Mouse (Mus musculus): ENCODE measurements at regions not wholly inside any gene's neighbourhood (a gene's known extent, or its start where the extent isn't known, plus 50 kb on each side); places are given as distances from the start of the nearest gene placed in this dataset.
A peak's percentile ranks its signal among the peaks of the same experiment; 100 is the strongest.

DNA sequence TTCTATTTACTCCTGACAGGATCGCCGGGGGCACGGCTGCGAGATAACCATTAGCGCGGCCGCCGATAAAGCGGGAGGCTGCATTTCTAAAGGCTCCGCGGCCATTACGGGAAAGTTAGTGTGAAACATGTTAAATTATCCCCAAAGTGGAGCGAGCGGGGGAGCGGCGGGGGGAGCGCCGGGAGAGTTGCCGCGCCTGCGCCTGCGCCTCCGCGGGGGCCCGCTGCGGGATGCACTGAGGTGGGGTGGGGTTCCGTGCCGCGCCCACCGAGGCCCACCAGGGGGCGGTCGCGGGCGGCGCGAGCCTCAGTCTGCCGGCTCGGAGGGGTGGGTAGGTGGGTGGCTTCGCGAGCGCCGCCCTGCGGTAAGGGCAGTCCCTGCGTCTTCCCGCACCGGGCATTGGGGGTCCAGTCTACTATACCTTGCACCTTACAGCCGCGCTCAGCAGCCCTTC is 71.8 kb upstream of the Pax2 start:
- intact Hi-C loops (cut with DNase I), result loop anchor here (5.0 kb wide), 1 partner anchor 208 kb away; no protein-coding TSS in a partner anchor
- no peak for DNase-seq

DNA sequence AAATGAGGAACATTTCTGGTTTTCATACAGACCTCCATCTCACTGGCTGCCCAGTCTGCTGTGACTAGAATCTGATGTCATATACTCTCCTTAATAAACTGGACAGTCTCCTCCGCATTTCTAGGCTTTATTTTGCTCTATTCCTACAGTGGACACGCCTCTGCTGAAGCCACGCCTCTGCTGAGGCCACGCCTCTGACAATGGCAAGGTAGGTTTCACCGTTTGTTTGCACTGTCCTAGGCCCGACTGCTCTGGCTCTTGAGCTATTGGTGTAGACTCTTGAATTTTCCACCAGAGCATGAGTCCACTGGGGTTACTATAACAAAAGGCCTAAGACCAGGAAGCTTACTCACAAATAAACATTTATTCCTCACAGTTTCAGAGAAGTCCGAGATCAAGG is 69.8 kb upstream of the Pax2 start:
- intact Hi-C loops (cut with DNase I), result loop anchor here (5.0 kb wide), 1 partner anchor 66 kb away; no protein-coding TSS in a partner anchor
- no peak for DNase-seq

DNA sequence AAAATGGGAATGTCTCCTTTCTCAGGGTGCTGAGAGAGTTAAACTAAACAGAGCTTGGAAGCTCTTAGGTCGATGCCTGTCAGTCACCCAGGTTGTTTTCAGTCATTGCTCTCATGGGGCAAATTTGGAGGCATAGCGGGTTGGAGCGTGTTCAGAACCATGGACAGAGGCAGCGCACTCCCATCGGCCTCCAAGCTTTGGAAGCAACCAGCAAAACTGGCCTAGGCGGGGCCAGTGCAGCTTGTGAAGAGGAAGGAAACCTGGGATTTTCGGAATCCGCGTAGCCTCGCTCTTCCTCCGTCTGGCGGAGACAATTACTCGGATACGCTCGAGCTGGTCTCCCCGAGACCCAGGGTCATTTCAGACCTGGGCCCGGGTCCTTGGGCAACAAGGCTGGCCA is 63.4 kb upstream of the Pax2 start:
- intact Hi-C loops (cut with DNase I), result no loop called here
- DNase-seq, result peak; percentile 12 to 20

DNA sequence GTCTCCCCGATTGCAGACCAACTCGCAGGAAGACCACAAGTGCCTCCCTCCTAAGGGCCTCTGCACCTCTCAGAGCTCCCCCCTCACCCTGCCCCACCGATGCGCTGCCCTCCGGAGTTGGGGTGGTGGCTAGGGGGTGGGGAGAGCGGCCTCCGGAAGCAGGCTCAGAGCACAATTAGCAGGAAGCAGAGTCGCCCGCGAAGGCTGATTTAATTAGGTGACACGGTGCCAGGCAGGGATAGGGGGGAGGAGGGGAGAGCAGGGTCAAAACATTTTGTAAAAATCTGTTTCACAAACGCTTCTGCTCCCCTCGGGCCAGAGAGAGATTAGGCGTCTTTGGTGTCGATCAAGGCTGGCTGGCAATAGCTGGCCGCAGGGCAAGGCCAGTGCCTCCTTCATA is 63.0 kb upstream of the Pax2 start:
- intact Hi-C loops (cut with DNase I), result no loop called here
- DNase-seq, result no peak

DNA sequence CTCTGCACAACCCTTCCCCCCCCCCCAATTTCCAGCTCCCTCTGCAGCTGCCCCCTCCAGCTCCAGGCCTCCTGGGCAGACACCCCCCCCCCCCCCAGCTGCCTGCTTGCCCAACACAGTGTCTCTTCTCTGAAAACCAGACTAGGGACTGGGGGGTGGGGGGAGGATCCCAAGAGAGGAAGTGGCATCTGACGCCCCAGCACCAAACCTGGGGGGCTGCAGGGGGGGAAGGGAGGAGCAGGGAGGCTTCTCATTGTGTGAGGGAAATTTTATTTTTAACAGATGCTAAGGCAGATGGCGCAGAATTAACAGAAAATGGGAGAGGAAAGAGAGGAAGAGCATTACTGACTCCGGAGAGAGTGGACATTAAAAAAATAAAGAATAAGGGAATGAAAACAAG is 60.5 kb upstream of the Pax2 start:
- intact Hi-C loops (cut with DNase I), result no loop called here
- no peak for DNase-seq

DNA sequence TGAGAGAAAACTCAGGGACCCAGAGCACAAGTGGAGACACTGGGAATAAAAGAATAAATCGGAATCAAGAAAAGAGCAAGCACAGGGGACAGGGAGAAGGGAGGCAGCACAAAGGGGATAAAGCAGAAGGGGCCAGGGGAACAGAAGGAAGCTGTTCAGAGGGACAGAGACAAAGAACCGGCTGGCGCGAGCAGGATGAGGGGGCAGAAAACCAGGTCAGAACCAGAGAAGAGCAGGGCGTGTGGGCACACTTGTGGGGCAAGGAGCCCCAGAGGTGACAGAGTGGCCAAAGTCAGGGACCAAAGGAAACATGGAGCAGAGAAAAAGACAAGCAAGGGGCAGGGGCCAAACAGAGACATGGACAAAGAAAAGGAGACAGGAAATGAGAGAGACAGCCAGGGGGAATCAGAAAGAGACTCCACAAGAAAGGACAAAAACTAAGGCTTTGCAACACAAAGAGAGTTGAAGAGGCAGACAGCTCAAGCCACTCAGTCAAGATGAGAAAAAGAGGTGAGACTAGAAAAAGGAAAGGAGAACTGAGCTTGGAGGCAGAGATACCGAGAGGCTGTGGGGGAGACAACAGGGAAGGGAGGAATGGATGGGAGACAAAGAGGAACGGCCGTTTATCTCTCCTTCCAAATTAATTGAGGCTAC is 59.7 kb upstream of the Pax2 start:
- intact Hi-C loops (cut with DNase I), result no loop called here
- no peak for DNase-seq

DNA sequence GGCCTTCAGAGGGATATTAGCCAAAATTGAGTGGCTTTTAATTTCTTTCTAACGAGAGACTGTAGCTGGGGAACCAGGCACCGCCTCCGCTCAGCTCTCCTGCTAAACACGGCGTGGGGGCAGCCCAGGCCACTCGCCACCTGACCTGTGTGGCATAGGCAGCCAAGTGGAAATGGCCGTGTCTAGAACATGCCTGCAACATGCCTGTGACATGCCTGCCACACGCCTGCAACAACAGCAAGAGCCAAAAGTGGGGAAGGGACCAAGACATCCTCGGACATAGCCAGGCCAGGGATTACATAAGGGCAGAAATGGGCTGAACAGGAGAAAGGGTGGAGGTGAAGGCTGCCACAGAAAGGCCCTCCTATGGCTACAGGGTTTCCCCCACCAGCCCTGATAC is 59.1 kb upstream of the Pax2 start:
- intact Hi-C loops (cut with DNase I), result no loop called here
- DNase-seq, result no peak

DNA sequence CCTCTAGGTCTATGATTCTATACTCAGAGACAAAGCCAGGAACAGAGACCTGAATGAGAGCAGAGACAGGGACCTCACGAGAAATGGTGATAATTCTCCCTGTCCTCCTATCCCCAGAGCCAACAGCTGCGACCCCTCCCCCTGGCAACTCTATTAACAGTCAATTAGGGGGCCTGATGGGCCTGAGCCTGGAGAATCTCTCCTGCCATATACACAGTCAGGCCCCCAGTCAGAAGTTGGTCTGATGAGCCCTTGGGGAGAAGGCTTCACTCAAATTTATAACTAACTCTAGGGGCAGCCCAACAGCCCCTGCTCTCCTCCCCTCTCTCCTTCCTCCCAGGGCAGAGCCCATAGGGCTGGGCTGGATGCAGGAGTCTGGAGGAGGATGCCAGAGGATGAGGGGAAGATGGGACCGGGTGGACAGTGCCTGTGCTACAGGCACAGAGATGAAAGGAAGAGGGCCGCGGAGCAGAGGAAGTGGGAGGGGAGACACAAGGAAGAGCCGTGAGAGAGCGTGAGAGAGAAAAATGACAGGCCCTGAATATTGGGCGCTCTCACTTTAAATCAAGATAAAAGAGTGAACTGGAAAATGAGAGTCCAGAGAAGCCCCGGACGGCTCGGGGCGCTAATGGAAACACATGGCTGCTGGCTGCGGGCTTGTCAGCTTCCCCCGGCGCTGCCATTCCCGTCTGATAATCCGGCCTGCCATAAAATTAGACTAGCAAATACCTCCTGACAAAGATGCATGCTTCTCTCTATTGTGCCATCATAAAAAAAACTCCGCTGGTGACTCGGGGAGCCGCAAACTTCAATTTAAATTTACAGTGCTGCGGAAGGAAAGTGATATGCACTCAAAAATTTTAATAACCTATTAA is 57.2 kb upstream of the Pax2 start:
- no peak for DNase-seq
- intact Hi-C loops (cut with DNase I), result no loop called here
